Mouse (Mus musculus) embryonic facial prominence, embryonic 15.5 days (tissue): ENCODE measurements around the gene Scml4. TPM values are rescaled to one million over a fixed set of nuclear protein-coding genes. Genes with fewer than 3 reads are reported as not detected.
A peak's percentile ranks its signal among the peaks of the same experiment; 100 is the strongest.

Experiments used
- ATAC-seq: fragments of 200-750 bp; cut with Nextera tagmentation; 2 replicates; pipeline ENCODE4 v1.8.0; 2017; ENCODE audit warnings: low read depth, moderate TSS enrichment; ENCODE audit not compliant: insufficient number of reproducible peaks, low FRiP score, low TSS enrichment
- H3K27ac ChIP-seq: fragments of 300-500 bp; sonication (generic); replicated peaks from 2 replicates; pipeline ENCODE4 v1.5.1; 2015; ENCODE audit warnings: mild to moderate bottlenecking, inconsistent platforms
- H3K27me3 ChIP-seq: fragments of 300-500 bp; sonication (generic); 2 replicates; pipeline ENCODE4 v1.6.1; 2015; ENCODE audit warnings: inconsistent platforms
- H3K36me3 ChIP-seq: fragments of 300-500 bp; sonication (generic); 2 replicates; pipeline ENCODE4 v1.6.1; 2015; ENCODE audit warnings: mild to moderate bottlenecking, inconsistent platforms
- H3K4me1 ChIP-seq: fragments of 300-500 bp; sonication (generic); 2 replicates; pipeline ENCODE4 v1.6.1; 2015; ENCODE audit warnings: inconsistent platforms
- H3K4me2 ChIP-seq: fragments of 300-500 bp; sonication (generic); replicated peaks from 2 replicates; pipeline ENCODE4 v1.6.1; 2015; ENCODE audit warnings: mild to moderate bottlenecking, inconsistent platforms
- H3K4me3 ChIP-seq: fragments of 300-500 bp; sonication (generic); replicated peaks from 2 replicates; pipeline ENCODE4 v1.5.1; 2015; ENCODE audit warnings: mild to moderate bottlenecking, inconsistent platforms
- H3K9ac ChIP-seq: fragments of 300-500 bp; sonication (generic); 2 replicates; pipeline ENCODE4 v1.6.1; 2015; ENCODE audit warnings: inconsistent platforms
- H3K9me3 ChIP-seq: fragments of 300-500 bp; sonication (generic); replicated peaks from 2 replicates; pipeline ENCODE4 v1.6.1; 2016; ENCODE audit warnings: inconsistent platforms
- WGBS: fragments of 180-500 bp; shearing (Covaris S2); methylation state at CpG from one replicate; pipeline ENCODE4 v1.1.7; 2015; 5-methylcytosine and 5-hydroxymethylcytosine counted together
- polyA plus RNA-seq: library from polyadenylated mRNA; unstranded; fragments of >200 nt; fragmentation: Nextera tagmentation; extraction: Ambion mirVana; gene quantifications from 2 replicates; pipeline ENCODE4 v1.2.1, GENCODE M21; 2015

Scml4 gene
- 1.1 and 1.3 TPM in 2 replicates for polyA plus RNA-seq

DNA sequence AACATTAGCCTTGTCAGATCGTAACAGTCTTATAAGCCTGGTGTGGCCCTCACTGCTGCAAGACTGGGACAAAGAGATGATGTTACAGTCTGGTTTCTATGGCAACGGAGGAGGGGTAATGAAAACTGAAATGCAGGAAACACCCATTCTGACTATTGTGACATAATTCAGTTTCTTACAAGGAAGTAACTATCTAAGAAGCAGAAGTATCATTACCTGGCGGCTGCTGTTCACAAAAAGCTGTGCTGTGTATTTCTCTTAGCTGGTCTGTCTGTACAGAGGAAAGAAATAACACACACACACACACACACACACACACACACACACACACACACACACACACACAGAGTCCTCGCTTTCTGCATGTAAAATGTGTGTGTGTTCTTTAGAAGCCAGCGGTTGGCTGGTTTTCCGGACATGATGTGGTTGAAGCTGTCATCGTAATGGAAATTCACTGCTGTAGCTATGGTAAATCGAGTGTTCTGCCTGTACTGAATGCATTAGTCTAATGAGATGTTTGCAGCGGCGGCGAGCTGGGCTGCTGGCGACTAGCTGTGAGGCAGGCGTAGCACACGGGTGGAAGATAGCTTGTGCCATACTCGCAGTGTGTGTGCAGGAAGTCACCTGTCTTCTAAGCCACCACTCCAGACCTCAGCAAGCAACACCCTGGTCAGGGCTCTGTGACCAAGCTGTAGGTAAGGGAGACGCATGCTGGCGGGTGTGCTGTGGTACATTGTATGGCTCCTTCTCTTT lies at the start of gene Scml4:
TSS of gene Scml4 (plus strand) at position 212 of the 753 bp plus-strand sequence.
- peak within 1 kb of the TSS; percentile 52 for H3K4me2 ChIP-seq

GRCm38 (mm10) chr10:42825923-42826322 lies 34.2 kb upstream of the Scml4 start:
- Histone ChIP-seq H3K4me1 (no peaks in the 10 kb centered on the region), H3K27ac (no peak overlapping the region), H3K36me3 (peaks cover 51% of the 10 kb centered on the region), H3K4me3 (no peak overlapping the region), H3K9ac (no peak overlapping the region), H3K9me3 (no peaks in the 10 kb centered on the region), H3K27me3 (no peaks in the 10 kb centered on the region), H3K4me2 (no peak overlapping the region)
- no peak for ATAC-seq
- WGBS: 91% methylated on average over 6 of the region's 6 CpGs

More for the DNA sequence above, at the start of gene Scml4:
- peak within 1 kb of the TSS; percentile 14; the same call in 1 of the 2 replicates for H3K27ac ChIP-seq
- no peaks in the 10 kb centered on the region for H3K27me3 ChIP-seq
- ATAC-seq: 0 out of 2 replicates have a peak, but pooled peaks have one; percentile 31
- no peak within 1 kb of the TSS for H3K9ac ChIP-seq
- H3K9me3 ChIP-seq: no peaks in the 10 kb centered on the region
- H3K4me1 ChIP-seq: peaks cover 31% of the 10 kb centered on the region
- WGBS: 21% methylated on average over 17 of the region's 17 CpGs
- H3K36me3 ChIP-seq: no peaks in the 10 kb centered on the region
- peak within 1 kb of the TSS; percentile 29 for H3K4me3 ChIP-seq

DNA sequence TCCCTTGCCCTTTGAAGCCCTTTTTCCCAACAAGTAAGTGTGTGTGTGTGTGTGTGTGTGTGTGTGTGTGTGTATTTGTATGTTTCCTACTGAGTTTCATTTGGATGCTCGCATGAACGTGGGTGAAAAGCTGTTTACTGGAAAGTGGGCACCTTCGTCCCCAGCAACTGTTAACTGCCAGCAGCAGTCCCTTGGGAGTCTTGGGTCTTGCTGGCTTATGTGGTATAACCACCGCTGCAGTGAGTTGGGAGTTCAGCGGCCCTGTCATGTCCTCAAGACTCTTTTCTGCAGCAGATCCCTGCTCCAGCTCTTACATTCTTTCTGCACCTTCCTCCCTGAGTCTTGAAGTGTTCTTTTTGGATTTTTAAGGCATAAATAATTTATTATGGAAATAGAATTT lies 33.0 kb upstream of the Scml4 start:
- Histone ChIP-seq H3K27me3 (no peaks in the 10 kb centered on the region), H3K9ac (no peak overlapping the region), H3K27ac (no peak overlapping the region), H3K4me1 (no peaks in the 10 kb centered on the region), H3K4me2 (no peak overlapping the region), H3K36me3 (peaks cover 56% of the 10 kb centered on the region), H3K4me3 (no peak overlapping the region), H3K9me3 (no peaks in the 10 kb centered on the region)
- no peak for ATAC-seq
- WGBS: 81% methylated on average over 5 of the region's 5 CpGs

DNA sequence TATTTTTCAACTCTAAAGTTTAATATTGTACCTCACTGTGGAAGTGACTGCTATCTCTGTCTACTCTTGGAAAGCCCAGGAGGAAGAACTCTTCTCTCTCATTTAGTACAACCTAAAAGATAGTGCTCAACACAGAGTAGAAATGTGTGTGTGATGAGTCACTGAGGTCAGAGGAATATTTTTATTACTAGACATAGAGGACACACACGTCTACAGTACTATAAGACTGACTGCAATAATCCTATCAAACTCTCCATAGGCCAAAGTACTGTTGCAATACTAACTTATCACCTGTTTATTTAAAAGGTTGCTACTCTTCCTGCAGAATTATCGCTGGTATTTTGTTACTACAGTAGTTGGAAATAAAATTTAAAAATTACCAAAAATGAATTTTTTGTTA lies 30.2 kb upstream of the Scml4 start:
- H3K4me2 ChIP-seq: no peak overlapping the region
- WGBS: 86% methylated on average over 2 of the region's 2 CpGs

DNA sequence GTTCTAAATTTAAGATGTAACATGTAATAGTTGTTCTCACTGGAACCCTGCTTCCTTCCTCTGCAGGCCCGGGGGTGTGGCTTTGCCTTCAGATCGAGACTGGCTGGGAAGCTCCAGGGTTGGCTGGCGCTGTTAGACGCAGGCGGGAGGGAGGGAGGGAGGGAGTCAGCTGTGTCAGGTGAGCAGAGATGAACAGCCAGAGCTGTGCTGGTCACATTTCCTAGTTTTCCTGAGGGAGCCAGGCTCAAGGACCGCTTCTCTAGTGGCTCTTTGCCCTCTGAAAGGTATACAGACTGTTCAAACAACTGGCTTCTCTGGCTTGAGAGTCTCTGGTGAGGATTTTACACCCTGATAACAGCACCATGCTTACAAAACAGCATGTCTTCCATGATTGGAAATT lies 29.8 kb upstream of the Scml4 start:
- Histone ChIP-seq H3K4me3 (no peak overlapping the region), H3K4me2 (no peak overlapping the region), H3K27ac (no peak overlapping the region), H3K9me3 (no peaks in the 10 kb centered on the region), H3K9ac (no peak overlapping the region), H3K27me3 (no peaks in the 10 kb centered on the region), H3K36me3 (peaks cover 62% of the 10 kb centered on the region), H3K4me1 (no peaks in the 10 kb centered on the region)
- ATAC-seq: no peak
- WGBS: 52% methylated on average over 6 of the region's 6 CpGs

More for the DNA sequence above, 30.2 kb upstream of the Scml4 start:
- no peak overlapping the region for H3K27ac ChIP-seq
- peaks cover 62% of the 10 kb centered on the region for H3K36me3 ChIP-seq
- no peaks in the 10 kb centered on the region for H3K9me3 ChIP-seq
- H3K9ac ChIP-seq: no peak overlapping the region
- no peaks in the 10 kb centered on the region for H3K4me1 ChIP-seq
- no peak overlapping the region for H3K4me3 ChIP-seq
- ATAC-seq: no peak
- H3K27me3 ChIP-seq: no peaks in the 10 kb centered on the region

GRCm38 (mm10) chr10:42832677-42833076 lies 27.5 kb upstream of the Scml4 start:
- H3K9me3 ChIP-seq: no peaks in the 10 kb centered on the region
- no peaks in the 10 kb centered on the region for H3K4me1 ChIP-seq
- no peak overlapping the region for H3K9ac ChIP-seq
- peaks cover 58% of the 10 kb centered on the region for H3K36me3 ChIP-seq
- ATAC-seq: no peak
- no peak overlapping the region for H3K27ac ChIP-seq
- WGBS: 45% methylated on average over 4 of the region's 4 CpGs
- H3K4me3 ChIP-seq: no peak overlapping the region
- H3K4me2 ChIP-seq: no peak overlapping the region
- no peaks in the 10 kb centered on the region for H3K27me3 ChIP-seq

GRCm38 (mm10) chr10:42833871-42834727 lies 26.1 kb upstream of the Scml4 start:
- H3K27me3 ChIP-seq: no peaks in the 10 kb centered on the region
- no peaks in the 10 kb centered on the region for H3K4me1 ChIP-seq
- no peak overlapping the region for H3K9ac ChIP-seq
- H3K36me3 ChIP-seq: peaks cover 50% of the 10 kb centered on the region
- no peak overlapping the region for H3K4me2 ChIP-seq
- no peak for ATAC-seq
- H3K4me3 ChIP-seq: no peak overlapping the region
- no peaks in the 10 kb centered on the region for H3K9me3 ChIP-seq
- no peak overlapping the region for H3K27ac ChIP-seq
- 79% methylated on average over 4 of the region's 4 CpGs for WGBS

DNA sequence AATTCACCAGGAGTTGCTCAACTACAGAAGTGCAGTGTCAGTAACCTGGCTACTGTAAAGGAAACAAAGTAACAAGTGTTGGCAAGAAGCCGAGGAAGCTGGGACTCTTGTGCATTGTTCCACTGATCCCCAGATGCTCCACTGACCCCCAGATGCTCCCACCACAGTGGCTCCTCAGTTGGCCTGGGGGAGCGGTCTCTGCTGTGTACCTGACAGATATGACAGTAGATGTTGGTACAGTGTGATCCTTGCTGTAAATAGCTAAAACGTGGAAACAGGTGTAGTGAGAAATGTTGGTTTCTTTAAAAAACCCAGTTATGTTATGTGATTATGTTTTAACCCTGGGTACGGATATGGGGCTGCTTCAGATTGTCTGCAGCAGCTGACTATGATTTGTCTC lies 22.1 kb upstream of the Scml4 start:
- H3K9me3 ChIP-seq: no peaks in the 10 kb centered on the region
- no peaks in the 10 kb centered on the region for H3K27me3 ChIP-seq
- peaks cover 27% of the 10 kb centered on the region for H3K36me3 ChIP-seq
- no peak overlapping the region for H3K4me3 ChIP-seq
- no peak overlapping the region for H3K27ac ChIP-seq
- H3K4me1 ChIP-seq: no peaks in the 10 kb centered on the region
- H3K9ac ChIP-seq: no peak overlapping the region
- no peak for ATAC-seq
- WGBS: 75% methylated on average over 4 of the region's 4 CpGs
- H3K4me2 ChIP-seq: no peak overlapping the region

- WGBS: 99% methylated on average over 2 of the region's 2 CpGs
- ATAC-seq: no peak
These were observed 21.4 kb upstream of the Scml4 start for GRCm38 (mm10) chr10:42838736-42839135.

DNA sequence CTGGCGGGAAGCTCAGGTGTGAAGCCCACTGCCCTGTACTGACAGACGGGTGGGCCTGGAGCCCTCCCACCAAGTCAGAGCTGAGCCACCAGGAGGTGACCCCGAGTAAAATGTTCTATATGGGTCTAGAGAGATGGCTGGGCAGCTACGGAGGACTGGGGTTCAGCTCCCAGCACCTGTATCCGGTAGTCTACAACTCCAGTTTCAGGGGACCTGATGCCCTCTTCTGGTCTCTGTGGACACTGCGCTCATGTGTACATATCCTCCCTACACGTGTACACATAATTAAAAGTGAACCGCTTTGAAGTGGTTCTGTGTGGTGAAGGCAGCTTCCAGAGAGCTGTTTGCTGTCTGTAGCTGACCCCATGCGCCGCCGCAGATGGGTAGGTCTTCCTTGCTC lies 20.1 kb upstream of the Scml4 start:
- no peak overlapping the region for H3K4me3 ChIP-seq

More at GRCm38 (mm10) chr10:42838736-42839135, 21.4 kb upstream of the Scml4 start:
- H3K4me3 ChIP-seq: no peak overlapping the region
- H3K27me3 ChIP-seq: no peaks in the 10 kb centered on the region
- peaks cover 23% of the 10 kb centered on the region for H3K36me3 ChIP-seq
- H3K27ac ChIP-seq: no peak overlapping the region
- H3K9me3 ChIP-seq: no peaks in the 10 kb centered on the region
- no peak overlapping the region for H3K4me2 ChIP-seq
- H3K4me1 ChIP-seq: no peaks in the 10 kb centered on the region
- H3K9ac ChIP-seq: no peak overlapping the region

DNA sequence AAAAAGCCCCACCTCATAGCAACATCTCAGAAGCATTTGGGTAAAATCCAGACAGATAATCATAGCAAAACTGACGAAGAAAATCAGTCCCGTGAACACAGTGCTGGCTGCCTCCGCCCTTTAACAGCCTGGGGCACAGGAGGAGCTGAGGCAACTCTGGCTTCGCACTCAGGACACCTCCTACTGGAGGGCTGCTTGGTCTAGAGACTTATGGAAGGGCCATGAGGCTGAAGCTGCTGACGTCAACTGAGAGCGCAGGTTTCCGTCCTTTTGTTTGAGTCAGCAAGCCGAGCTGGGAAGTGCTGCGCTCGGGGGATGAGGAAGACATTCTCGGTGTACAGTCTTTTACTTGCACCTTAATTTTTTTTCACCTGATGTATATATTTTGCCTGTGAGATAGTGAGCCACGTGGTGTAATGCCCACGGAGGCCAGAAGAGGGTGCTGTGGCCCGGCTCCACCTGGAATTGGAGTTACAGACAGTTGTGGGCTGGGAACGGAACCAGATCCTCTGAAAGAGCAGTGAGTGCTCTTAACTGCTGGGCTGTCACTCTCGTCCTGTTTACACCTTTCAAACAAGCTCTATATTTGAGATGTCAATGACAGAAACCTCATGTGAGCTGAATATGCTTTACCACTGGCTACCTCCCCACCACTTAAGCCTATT lies 18.5 kb upstream of the Scml4 start:
- no peak for ATAC-seq
- Histone ChIP-seq H3K4me3 (no peak overlapping the region), H3K4me2 (no peak overlapping the region), H3K9me3 (no peaks in the 10 kb centered on the region), H3K27ac (no peak overlapping the region), H3K4me1 (no peaks in the 10 kb centered on the region), H3K9ac (no peak overlapping the region), H3K27me3 (no peaks in the 10 kb centered on the region), H3K36me3 (peaks cover 5% of the 10 kb centered on the region)
- WGBS: 61% methylated on average over 16 of the region's 16 CpGs

More for the DNA sequence above, 20.1 kb upstream of the Scml4 start:
- Histone ChIP-seq H3K36me3 (peaks cover 11% of the 10 kb centered on the region), H3K9ac (no peak overlapping the region), H3K9me3 (no peaks in the 10 kb centered on the region), H3K27me3 (no peaks in the 10 kb centered on the region), H3K4me1 (no peaks in the 10 kb centered on the region), H3K27ac (no peak overlapping the region), H3K4me2 (no peak overlapping the region)
- no peak for ATAC-seq
- WGBS: 97% methylated on average over 11 of the region's 11 CpGs
